Mouse (Mus musculus) kidney, embryonic 16.5 days (tissue): Measurements from ENCODE around the gene Scarf2. TPM values are rescaled to one million over a fixed set of nuclear protein-coding genes. Genes with fewer than 3 reads are reported as not detected.

Source experiments
- ATAC-seq: fragments of 200-750 bp; cut with Nextera tagmentation; 2 replicates; pipeline ENCODE4 v1.8.0; 2017; ENCODE audit warnings: moderate TSS enrichment; ENCODE audit not compliant: low FRiP score, low TSS enrichment
- H3K27ac ChIP-seq: fragments of 300-500 bp; sonication (generic); 2 replicates; pipeline ENCODE4 v1.5.1; 2014; ENCODE audit warnings: low read length
- H3K27me3 ChIP-seq: fragments of 300-500 bp; sonication (generic); 2 replicates; pipeline ENCODE4 v1.6.1; 2014; ENCODE audit warnings: low read length, control low read depth, mixed read lengths; ENCODE audit not compliant: insufficient read depth
- H3K36me3 ChIP-seq: fragments of 300-500 bp; sonication (generic); 2 replicates; pipeline ENCODE4 v1.6.1; 2014; ENCODE audit warnings: low read length, control low read depth, mixed read lengths; ENCODE audit not compliant: insufficient read depth
- H3K4me1 ChIP-seq: fragments of 300-500 bp; sonication (generic); 2 replicates; pipeline ENCODE4 v1.6.1; 2014; ENCODE audit warnings: low read length, control low read depth, mixed read lengths; ENCODE audit not compliant: insufficient read depth
- H3K4me2 ChIP-seq: fragments of 300-500 bp; sonication (generic); replicated peaks from 2 replicates; pipeline ENCODE4 v1.6.1; 2014; ENCODE audit warnings: low read depth, low read length
- H3K4me3 ChIP-seq: fragments of 300-500 bp; sonication (generic); 2 replicates; pipeline ENCODE4 v1.5.1; 2014; ENCODE audit warnings: mild to moderate bottlenecking, low read length
- H3K9ac ChIP-seq: fragments of 300-500 bp; sonication (generic); replicated peaks from 2 replicates; pipeline ENCODE4 v1.6.1; 2014; ENCODE audit warnings: low read length
- H3K9me3 ChIP-seq: fragments of 300-500 bp; sonication (generic); 2 replicates; pipeline ENCODE4 v1.6.1; 2016; ENCODE audit warnings: low read length, control low read depth
- WGBS: fragments of 180-500 bp; shearing (Covaris S2); extraction: QIAGEN DNeasy Blood & Tissue Kit; methylation state at CpG from one replicate; pipeline ENCODE4 v1.1.7; 2014; 5-methylcytosine and 5-hydroxymethylcytosine counted together
- polyA plus RNA-seq: library from polyadenylated mRNA; unstranded; fragments of >200 nt; fragmentation: Nextera tagmentation; extraction: Ambion mirVana; gene quantifications from 2 replicates; pipeline ENCODE4 v1.2.1, GENCODE M21; 2015

The Scarf2 gene
- polyA plus RNA-seq, 1 experiment from 2014 or later, result 8.9 TPM

DNA sequence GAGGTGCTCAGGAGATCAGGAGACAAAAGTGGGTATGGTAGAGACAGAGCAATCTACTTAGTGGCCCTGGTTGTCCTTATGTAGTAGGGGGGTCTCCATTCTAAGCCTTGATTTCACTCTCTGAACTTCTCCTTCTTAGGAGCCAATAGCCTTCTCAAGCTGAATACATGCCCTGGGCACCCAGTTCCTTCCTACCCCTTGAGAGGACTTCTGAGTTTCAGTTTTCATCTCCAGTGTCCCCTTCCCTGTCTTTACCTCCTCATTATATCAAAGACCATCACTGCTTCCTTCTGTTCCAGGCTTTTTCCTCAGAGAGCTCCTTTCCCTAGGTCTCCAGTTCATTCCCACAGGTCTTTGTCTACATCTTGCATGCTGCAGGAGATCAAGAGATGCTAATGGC, 563 bp upstream of the Scarf2 start:
- H3K9ac ChIP-seq, result peak overlapping the region; percentile 89
- H3K36me3 ChIP-seq, result peaks cover 8% of the 10 kb centered on the region; the same call in 1 of the 2 replicates
- H3K4me3 ChIP-seq, result peak overlapping the region; percentile 65
- H3K9me3 ChIP-seq, result no peaks in the 10 kb centered on the region
- H3K27me3 ChIP-seq, result peaks cover 34% of the 10 kb centered on the region
- H3K4me2 ChIP-seq, result peak overlapping the region; percentile 81
- no peak for ATAC-seq
- peak overlapping the region; percentile 87 for H3K27ac ChIP-seq
- peaks cover 40% of the 10 kb centered on the region for H3K4me1 ChIP-seq

DNA sequence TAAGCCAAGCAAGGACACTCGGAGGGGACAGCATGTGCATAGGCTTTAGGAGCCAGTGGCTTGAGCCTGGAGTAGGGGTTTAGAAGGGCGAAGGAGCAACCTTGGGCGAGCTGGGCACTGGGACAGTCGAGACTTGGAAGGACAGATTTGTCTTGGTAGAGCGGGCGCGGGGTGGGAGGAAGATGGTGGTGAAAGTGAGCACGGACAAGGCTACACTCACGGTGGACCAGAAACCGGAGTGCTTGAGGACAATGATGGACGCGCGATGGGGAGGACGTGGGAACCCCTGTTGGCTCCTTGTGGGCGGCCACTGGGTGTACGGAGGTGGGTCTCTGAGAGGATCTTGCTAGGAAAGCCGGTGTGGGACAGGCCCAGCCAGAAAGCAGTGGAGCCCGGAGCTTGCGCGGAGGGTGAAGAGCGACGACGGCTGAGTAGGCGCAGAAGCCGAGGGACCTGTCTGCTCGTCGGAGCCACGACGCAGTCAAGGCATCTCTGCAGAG, 780 bp downstream of the Scarf2 start:
- Histone ChIP-seq H3K9ac (peak overlapping the region; percentile 89), H3K36me3 (no peaks in the 10 kb centered on the region), H3K27ac (peak overlapping the region; percentile 95), H3K9me3 (no peaks in the 10 kb centered on the region), H3K4me2 (peak overlapping the region; percentile 81), H3K4me1 (peaks cover 51% of the 10 kb centered on the region), H3K27me3 (peaks cover 48% of the 10 kb centered on the region), H3K4me3 (peak overlapping the region; percentile 65)
- peak; percentile 12; the same call in 1 of the 2 replicates for ATAC-seq
- 1% methylated on average over 29 of the region's 29 CpGs for WGBS

DNA sequence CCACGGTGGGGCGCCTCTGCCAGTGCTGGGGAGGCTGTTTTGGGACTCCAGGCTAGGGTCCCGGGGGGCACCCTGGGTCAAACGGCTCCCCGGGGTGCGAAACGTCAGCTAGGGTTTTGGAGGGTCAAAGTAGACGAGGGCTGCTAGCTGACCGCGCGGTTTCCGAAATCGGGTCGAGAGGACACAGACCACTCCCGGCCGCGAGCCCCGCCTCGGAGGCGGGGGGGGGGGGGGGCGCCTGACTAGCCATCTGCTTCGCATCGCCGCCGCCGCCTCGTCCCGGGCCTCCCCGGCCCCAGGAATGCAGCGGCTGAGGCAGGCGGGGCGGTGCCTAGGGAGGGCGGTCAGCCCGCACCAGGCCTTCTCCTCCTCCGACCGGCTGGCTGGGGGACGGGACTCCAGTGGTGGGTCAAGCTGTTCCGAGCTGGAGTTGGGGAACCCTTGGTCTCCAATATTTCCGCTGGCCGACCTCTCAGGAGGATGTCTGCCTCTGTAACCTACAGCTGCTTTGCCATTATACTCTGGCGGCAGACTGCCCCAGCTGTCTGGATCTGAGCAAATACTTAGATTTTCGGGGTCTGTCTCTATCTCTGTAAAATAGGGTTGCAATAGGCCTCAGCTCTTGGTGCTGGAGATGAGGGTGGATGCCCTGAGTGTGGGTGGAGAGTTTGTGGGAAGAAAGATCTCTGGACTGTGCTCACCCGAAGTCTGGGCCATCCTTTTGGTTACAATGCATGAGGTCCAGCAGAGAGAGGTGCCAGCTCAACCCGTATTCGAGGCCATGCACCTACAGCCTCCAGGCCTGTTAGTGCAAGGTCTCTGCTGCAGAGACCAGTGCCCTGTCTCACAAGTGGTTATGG, 1.5 kb downstream of the Scarf2 start:
- WGBS, result 3% methylated on average over 38 of the region's 45 CpGs
- Histone ChIP-seq H3K9me3 (no peaks in the 10 kb centered on the region), H3K4me2 (peak overlapping the region; percentile 81), H3K27ac (peak overlapping the region; percentile 95), H3K4me3 (peak overlapping the region; percentile 65), H3K4me1 (peaks cover 58% of the 10 kb centered on the region), H3K27me3 (peaks cover 55% of the 10 kb centered on the region), H3K36me3 (0 out of 2 replicates have a peak, but pooled peaks cover 5% of the 10 kb centered on the region), H3K9ac (peak overlapping the region; percentile 89)
- ATAC-seq, result peak; percentile 84

DNA sequence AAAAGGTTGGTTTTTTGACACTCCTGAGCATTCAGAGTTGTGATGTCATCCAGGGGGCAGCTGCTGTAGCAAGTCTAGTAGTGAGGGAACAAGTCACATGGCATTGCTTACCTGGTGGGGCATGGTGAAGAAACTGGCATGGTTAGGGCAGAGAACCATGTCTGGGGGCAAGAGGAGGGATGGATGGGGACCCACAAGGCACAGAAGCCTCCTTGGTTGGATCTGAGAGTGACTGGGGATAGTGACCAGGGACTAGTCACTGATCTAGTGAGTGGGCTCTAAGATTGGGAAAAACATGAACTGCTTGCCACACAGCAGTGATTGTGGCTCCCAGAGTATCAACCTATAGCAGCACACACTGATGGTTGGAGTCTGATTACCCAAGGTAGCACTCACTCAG, 2.5 kb downstream of the Scarf2 start:
- Histone ChIP-seq H3K4me1 (peaks cover 67% of the 10 kb centered on the region), H3K9me3 (no peaks in the 10 kb centered on the region), H3K4me2 (peak overlapping the region; percentile 81), H3K27ac (no peak overlapping the region), H3K9ac (no peak overlapping the region), H3K36me3 (0 out of 2 replicates have a peak, but pooled peaks cover 5% of the 10 kb centered on the region), H3K4me3 (peak overlapping the region; percentile 65; the same call in 1 of the 2 replicates), H3K27me3 (peaks cover 65% of the 10 kb centered on the region)
- no peak for ATAC-seq

DNA sequence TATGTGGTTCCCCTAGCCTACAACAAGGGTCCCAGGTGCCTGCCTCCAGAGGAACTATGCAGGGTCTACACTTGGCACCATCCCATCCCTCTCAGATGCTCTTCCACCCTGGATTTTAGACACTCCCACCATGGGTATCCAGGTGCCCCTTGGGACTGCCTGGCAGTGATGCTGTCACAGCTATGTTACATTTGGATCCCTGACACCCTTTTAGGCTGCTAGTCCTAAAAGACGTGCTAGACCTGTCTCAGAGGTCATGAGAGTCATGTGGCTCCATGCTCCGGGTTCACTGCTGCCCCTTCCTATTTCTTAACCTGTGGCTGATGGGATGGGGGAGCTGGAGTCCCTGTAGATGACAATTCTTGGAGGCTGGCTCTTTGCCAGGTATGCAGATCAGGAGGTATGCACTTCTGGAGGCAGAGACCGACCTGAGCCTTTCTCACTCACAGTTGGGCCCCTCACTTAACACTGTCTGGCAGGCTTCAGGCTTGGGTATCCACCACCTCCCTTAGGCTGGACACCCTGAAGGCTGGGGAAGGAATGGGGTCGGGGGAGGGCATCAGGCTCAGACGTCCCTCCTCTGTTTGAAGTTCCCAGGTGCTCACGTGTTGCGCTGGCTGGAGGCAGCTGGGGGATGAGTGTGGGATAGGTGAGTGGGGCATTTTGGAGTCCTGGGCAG, 4.8 kb downstream of the Scarf2 start:
- no peak for ATAC-seq
- Histone ChIP-seq H3K27me3 (peaks cover 81% of the 10 kb centered on the region), H3K9ac (no peak overlapping the region), H3K4me1 (peaks cover 79% of the 10 kb centered on the region), H3K4me2 (no peak overlapping the region), H3K36me3 (0 out of 2 replicates have a peak, but pooled peaks cover 5% of the 10 kb centered on the region), H3K4me3 (no peak overlapping the region), H3K27ac (no peak overlapping the region), H3K9me3 (no peaks in the 10 kb centered on the region)
- 11% methylated on average over 7 of the region's 7 CpGs for WGBS

DNA sequence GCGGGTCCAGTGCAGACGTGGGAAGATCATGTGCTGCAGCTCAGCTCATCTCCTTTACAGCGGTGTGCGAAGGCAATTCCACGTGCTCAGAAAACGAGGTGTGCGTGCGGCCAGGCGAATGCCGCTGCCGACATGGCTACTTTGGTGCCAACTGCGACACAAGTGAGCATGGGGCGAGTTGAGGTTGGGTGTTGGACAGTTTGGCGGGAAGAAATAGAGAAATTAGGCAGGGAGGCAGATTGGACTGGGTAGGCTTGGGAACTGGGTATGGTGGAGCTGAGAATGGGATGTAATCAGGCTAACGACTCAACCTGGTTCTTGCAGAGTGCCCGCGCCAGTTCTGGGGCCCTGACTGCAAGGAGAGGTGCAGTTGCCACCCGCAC, 5.4 kb downstream of the Scarf2 start:
- Histone ChIP-seq H3K4me3 (peak overlapping the region; percentile 44), H3K27ac (no peak overlapping the region), H3K9ac (peak overlapping the region; percentile 24; the same call in 1 of the 2 replicates), H3K27me3 (peaks cover 80% of the 10 kb centered on the region), H3K9me3 (no peaks in the 10 kb centered on the region), H3K4me2 (peak overlapping the region; percentile 53), H3K4me1 (peaks cover 79% of the 10 kb centered on the region), H3K36me3 (0 out of 2 replicates have a peak, but pooled peaks cover 5% of the 10 kb centered on the region)
- ATAC-seq, result no peak
- WGBS, result 26% methylated on average over 18 of the region's 18 CpGs

DNA sequence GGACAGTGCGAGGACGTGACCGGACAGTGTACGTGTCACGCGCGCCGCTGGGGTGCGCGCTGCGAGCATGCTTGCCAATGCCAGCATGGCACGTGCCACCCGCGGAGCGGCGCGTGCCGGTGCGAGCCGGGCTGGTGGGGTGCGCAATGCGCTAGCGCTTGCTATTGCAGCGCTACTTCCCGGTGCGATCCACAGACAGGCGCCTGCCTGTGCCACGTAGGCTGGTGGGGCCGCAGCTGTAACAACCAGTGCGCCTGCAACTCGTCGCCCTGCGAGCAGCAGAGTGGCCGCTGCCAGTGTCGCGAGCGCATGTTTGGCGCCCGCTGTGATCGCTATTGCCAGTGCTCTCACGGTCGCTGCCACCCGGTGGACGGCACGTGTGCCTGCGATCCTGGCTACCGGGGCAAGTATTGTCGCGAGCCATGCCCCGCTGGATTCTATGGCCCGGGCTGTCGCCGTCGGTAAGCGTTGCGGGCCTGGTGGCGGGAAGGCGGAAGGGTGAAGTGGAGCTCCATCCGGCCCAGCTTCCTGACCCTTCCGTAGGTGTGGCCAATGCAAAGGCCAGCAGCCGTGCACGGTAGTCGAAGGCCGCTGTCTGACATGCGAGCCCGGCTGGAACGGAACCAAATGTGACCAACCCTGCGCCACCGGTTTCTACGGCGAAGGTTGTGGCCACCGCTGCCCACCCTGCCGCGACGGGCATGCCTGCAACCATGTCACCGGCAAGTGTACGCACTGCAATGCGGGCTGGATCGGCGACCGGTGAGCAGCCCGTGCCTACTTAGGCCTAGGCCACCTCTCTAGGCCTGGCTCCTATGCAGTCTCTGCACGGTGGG, 6.0 kb downstream of the Scarf2 start:
- WGBS, result 11% methylated on average over 83 of the region's 83 CpGs
- H3K9ac ChIP-seq, result peak overlapping the region; percentile 24
- H3K4me2 ChIP-seq, result peak overlapping the region; percentile 53
- no peak overlapping the region for H3K27ac ChIP-seq
- H3K4me1 ChIP-seq, result peaks cover 80% of the 10 kb centered on the region
- peaks cover 77% of the 10 kb centered on the region for H3K27me3 ChIP-seq
- no peaks in the 10 kb centered on the region for H3K9me3 ChIP-seq
- H3K36me3 ChIP-seq, result 0 out of 2 replicates have a peak, but pooled peaks cover 5% of the 10 kb centered on the region
- ATAC-seq, result no peak
- peak overlapping the region; percentile 44 for H3K4me3 ChIP-seq

DNA sequence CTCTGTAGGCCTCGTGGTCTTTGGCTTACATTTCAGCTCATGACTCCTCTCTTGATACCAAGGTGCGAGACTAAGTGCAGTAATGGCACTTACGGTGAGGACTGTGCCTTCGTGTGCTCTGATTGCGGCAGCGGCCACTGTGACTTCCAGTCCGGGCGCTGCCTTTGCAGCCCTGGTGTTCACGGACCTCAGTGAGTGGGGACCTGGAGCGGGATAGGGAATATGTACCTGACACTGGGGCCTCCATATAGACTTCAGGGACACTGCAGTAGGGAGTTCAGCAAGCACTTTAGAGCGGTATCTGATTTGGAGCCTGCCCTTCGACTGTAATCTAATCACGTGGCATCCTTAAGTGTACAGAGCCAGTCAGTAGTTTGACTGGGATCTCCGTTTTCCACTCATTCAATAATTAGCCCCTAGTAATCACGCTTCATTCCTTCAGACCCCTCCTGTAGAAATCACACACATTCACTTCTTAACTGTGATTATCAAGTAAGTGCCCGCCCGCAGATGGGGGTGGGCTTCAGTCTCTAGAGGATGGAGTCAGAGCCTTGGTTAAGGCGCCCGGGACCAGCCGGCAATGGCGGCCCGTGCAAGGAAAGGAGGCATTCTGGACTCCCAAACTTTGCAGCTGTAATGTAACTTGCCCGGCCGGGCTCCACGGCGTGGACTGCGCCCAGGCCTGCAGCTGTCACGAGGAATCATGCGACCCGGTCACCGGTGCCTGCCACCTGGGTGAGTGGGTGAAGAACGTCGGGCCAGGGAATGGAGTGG, 6.8 kb downstream of the Scarf2 start:
- 29% methylated on average over 33 of the region's 33 CpGs for WGBS
- Histone ChIP-seq H3K4me1 (peaks cover 72% of the 10 kb centered on the region), H3K9me3 (no peaks in the 10 kb centered on the region), H3K4me2 (peak overlapping the region; percentile 62), H3K36me3 (0 out of 2 replicates have a peak, but pooled peaks cover 5% of the 10 kb centered on the region), H3K9ac (peak overlapping the region; percentile 27; the same call in 1 of the 2 replicates), H3K27ac (no peak overlapping the region), H3K4me3 (peak overlapping the region; percentile 44), H3K27me3 (peaks cover 73% of the 10 kb centered on the region)
- ATAC-seq, result no peak
